Mouse (Mus musculus) skeletal muscle tissue, postnatal 0 days (tissue): Measurements from ENCODE around the gene Mutyh. TPM values are rescaled to one million over a fixed set of nuclear protein-coding genes. Genes with fewer than 3 reads are reported as not detected.

ENCODE experiments used
- polyA plus RNA-seq: library from polyadenylated mRNA; unstranded; fragments of >200 nt; fragmentation: Nextera tagmentation; extraction: Ambion mirVana; gene quantifications from 2 replicates; pipeline ENCODE4 v1.2.1, GENCODE M21; 2015

Gene Mutyh
- polyA plus RNA-seq, result 4.4 and 5.4 TPM in 2 replicates

DNA sequence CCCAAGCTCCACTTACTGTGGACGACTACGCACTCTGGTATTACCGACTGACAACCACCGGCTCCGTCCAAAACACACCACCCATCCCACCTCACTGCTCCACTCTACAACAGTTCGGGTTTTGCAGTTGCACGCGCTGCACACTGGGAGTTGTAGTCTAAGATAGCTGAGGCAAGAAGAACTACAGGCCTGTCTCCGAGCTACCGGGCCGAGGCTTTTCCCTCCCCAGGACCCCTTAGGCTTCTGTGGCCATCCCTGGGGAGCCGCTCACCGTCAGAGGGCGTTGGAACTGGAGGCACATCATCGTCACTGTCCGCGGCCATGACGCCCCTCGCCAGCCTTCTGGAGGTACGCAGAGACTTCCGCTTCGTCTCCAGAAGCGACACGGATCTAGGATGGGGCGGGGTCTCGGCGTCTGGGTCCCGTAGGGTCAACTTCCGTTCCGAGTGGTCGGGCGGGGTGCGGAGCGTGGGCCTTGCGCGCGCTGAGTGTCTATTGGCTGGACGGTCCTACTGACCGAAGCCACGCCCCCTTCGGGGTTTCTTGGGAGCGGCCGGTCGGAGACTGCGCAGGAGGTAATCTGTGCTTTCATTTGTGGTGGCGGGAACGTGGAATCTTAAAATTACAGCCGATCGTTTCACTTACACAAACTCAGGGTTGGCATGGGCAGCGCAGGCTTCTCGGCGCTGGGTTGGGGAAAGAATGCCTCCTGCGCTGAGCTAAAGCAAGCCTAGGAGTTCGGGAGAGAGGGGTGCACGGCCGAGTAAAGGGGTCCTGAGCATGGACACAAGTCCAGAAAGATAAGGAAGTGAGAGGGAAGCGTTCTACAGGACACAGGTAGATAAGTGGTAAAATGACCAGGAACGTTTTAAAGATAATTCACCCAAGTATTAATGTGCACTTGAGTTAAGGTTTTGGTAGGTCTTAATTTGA, at the start of gene Mutyh, which contains the start of gene Toe1:
Gene Mutyh, plus strand, starts transcription at position 527 of the 933 bp plus-strand sequence.
Gene Toe1, minus strand, starts transcription at position 444 of the 933 bp plus-strand sequence.

DNA sequence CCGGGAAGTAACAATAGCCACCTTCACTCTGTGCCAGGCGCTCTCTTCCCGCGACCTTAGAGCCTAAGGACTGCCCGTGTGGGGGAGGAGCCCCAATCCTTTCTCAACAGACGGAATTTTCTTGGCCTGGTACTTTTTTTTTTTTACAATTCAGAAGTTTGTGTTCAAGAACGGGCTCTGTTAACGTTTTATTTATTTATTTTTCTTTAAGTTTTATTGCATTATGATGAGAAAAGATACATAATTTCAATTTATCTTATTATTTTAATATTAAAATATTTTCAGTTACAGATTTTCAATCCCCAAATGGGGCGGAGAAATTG, 14.1 kb downstream of the Mutyh start, which contains the start of gene Hpdl:
Gene Hpdl, minus strand, starts transcription at position 14 of the 323 bp plus-strand sequence.

Other genes with a start within 250 kb of the Mutyh start
- 3.6 and 4.7 TPM in 2 replicates for gene Ccdc17, start 211.1 kb upstream of the Mutyh start, polyA plus RNA-seq
- gene Nasp, start 179.8 kb upstream of the Mutyh start, polyA plus RNA-seq, result 19.7 and 26.7 TPM in 2 replicates
- 409 and 505 TPM in 2 replicates for gene Akr1a1, start 156.0 kb upstream of the Mutyh start, polyA plus RNA-seq
- gene Prdx1, start 122.2 kb upstream of the Mutyh start, polyA plus RNA-seq, result 559 and 700 TPM in 2 replicates
- 21.8 and 23.0 TPM in 2 replicates for gene Mmachc, start 99.3 kb upstream of the Mutyh start, polyA plus RNA-seq
- gene Ccdc163, start 99.2 kb upstream of the Mutyh start, polyA plus RNA-seq, result 9.9 and 11.5 TPM in 2 replicates
- gene Tesk2, start 86.8 kb upstream of the Mutyh start, polyA plus RNA-seq, result 3.0 and 3.5 TPM in 2 replicates
- gene Toe1, start 83 bp upstream of the Mutyh start, polyA plus RNA-seq, result 12.7 and 14.5 TPM in 2 replicates
- 0.97 and 1.5 TPM in 2 replicates for gene Hpdl, start 14.0 kb downstream of the Mutyh start, polyA plus RNA-seq
- gene Zswim5, start 69.7 kb downstream of the Mutyh start, polyA plus RNA-seq, result 0.02 and 0.03 TPM in 2 replicates
- 69.0 and 75.1 TPM in 2 replicates for gene Urod, start 186.7 kb downstream of the Mutyh start, polyA plus RNA-seq
- gene Hectd3, start 187.6 kb downstream of the Mutyh start, polyA plus RNA-seq, result 8.5 and 8.8 TPM in 2 replicates
- gene Eif2b3, start 211.7 kb downstream of the Mutyh start, polyA plus RNA-seq, result 31.1 and 33.3 TPM in 2 replicates